Mouse (Mus musculus) layer of hippocampus, postnatal 25 days (tissue): ENCODE results near the gene Ndufb5. TPM values are rescaled to one million over a fixed set of nuclear protein-coding genes. Genes with fewer than 3 reads are reported as not detected.
"Not testable (repeated sequence)": the region's sequence is repeated elsewhere in the genome, so short reads cannot be mapped to it uniquely, and the experiment has no call there.

Source experiments
- DNase-seq, 2 experiments: peaks; one replicate each; pipeline ENCODE4 v3.0.0; 2022; ENCODE audit warnings: mixed read lengths in 2 of 2, low spot score in 1 of 2; ENCODE audit errors: extremely low spot score in 1 of 2
- total RNA-seq, 2 experiments: library from RNA; stranded (reverse); gene quantifications; 2 replicates each; pipeline ENCODE4 v1.2.3; 2021

Ndufb5 gene
- total RNA-seq = 100 to 1,000 TPM; 200 to 202 TPM

GRCm38 (mm10) chr3:32736244-32737171, at the start of gene Ndufb5:
TSS of gene Ndufb5 (plus strand) at chr3:32736990.
- peak; percentile 89 to 90 for DNase-seq

GRCm38 (mm10) chr3:32687156-32687555, 49.6 kb upstream of the Ndufb5 start:
- no peak for DNase-seq

- DNase-seq = no peak
These were observed 47.2 kb upstream of the Ndufb5 start for GRCm38 (mm10) chr3:32689567-32689999.

- DNase-seq = no peak
These were observed 46.8 kb upstream of the Ndufb5 start for GRCm38 (mm10) chr3:32690008-32690407.

GRCm38 (mm10) chr3:32690901-32691300, 45.9 kb upstream of the Ndufb5 start:
- no peak for DNase-seq

GRCm38 (mm10) chr3:32691841-32692240, 44.9 kb upstream of the Ndufb5 start:
- no peak for DNase-seq

- DNase-seq = no peak
These were observed 42.6 kb upstream of the Ndufb5 start for GRCm38 (mm10) chr3:32694211-32694610.

- no peak for DNase-seq
These were observed 41.8 kb upstream of the Ndufb5 start for GRCm38 (mm10) chr3:32694737-32695582.

GRCm38 (mm10) chr3:32695583-32695980, 41.2 kb upstream of the Ndufb5 start:
- no peak for DNase-seq

GRCm38 (mm10) chr3:32698228-32698863, 38.4 kb upstream of the Ndufb5 start:
- DNase-seq = peak; percentile 93 to 100

GRCm38 (mm10) chr3:32704021-32704420, 32.8 kb upstream of the Ndufb5 start:
- not testable (repeated sequence) for DNase-seq

- DNase-seq = not testable (repeated sequence)
These were observed 32.2 kb upstream of the Ndufb5 start for GRCm38 (mm10) chr3:32704632-32705031.

GRCm38 (mm10) chr3:32705647-32706348, 31.0 kb upstream of the Ndufb5 start, which contains the start of gene Actl6a:
TSS of gene Actl6a (plus strand) at chr3:32706298.
- not testable (repeated sequence) for DNase-seq

- DNase-seq = no peak
These were observed 28.8 kb upstream of the Ndufb5 start for GRCm38 (mm10) chr3:32708052-32708367.

GRCm38 (mm10) chr3:32708368-32709231, 28.2 kb upstream of the Ndufb5 start:
- peak; percentile 85 to 90 for DNase-seq

GRCm38 (mm10) chr3:32709388-32709787, 27.4 kb upstream of the Ndufb5 start:
- no peak for DNase-seq

GRCm38 (mm10) chr3:32713711-32714110, 23.1 kb upstream of the Ndufb5 start:
- no peak for DNase-seq

- DNase-seq = not testable (repeated sequence)
These were observed 19.4 kb upstream of the Ndufb5 start for GRCm38 (mm10) chr3:32717403-32717802.

- DNase-seq = no peak
These were observed 18.5 kb upstream of the Ndufb5 start for GRCm38 (mm10) chr3:32718271-32718670.
